Mouse (Mus musculus) heart, postnatal 0 days (tissue): ENCODE results near the gene Hspa4. TPM values are rescaled to one million over a fixed set of nuclear protein-coding genes. Genes with fewer than 3 reads are reported as not detected.

Experiments
- ATAC-seq: fragments of 200-750 bp; cut with Nextera tagmentation; 2 replicates; pipeline ENCODE4 v1.8.0; 2017; ENCODE audit warnings: low read depth, moderate number of reproducible peaks, moderate library complexity; ENCODE audit not compliant: insufficient read depth
- DNase-seq: peaks from one replicate; pipeline ENCODE4 v3.0.0-alpha.2; 2016; ENCODE audit warnings: low spot score
- H3K27ac ChIP-seq: fragments of 300-500 bp; sonication (generic); 2 replicates; pipeline ENCODE4 v1.5.1; 2014; ENCODE audit warnings: low read depth, mild to moderate bottlenecking
- H3K27me3 ChIP-seq: fragments of 300-500 bp; sonication (generic); 2 replicates; pipeline ENCODE4 v1.6.1; 2014; ENCODE audit warnings: low read length, mixed read lengths; ENCODE audit not compliant: control insufficient read depth, insufficient read depth
- H3K36me3 ChIP-seq: fragments of 300-500 bp; sonication (generic); replicated peaks from 2 replicates; pipeline ENCODE4 v1.6.1; 2014; ENCODE audit warnings: low read length, mixed read lengths; ENCODE audit not compliant: control insufficient read depth, insufficient read depth
- H3K4me1 ChIP-seq: fragments of 300-500 bp; sonication (generic); 2 replicates; pipeline ENCODE4 v1.6.1; 2014; ENCODE audit warnings: antibody characterized with exemption; ENCODE audit not compliant: control insufficient read depth, insufficient read depth
- H3K4me2 ChIP-seq: fragments of 300-500 bp; sonication (generic); 2 replicates; pipeline ENCODE4 v1.6.1; 2014; ENCODE audit warnings: low read depth, mild to moderate bottlenecking, low read length, moderate library complexity
- H3K4me3 ChIP-seq: fragments of 300-500 bp; sonication (generic); 2 replicates; pipeline ENCODE4 v1.5.1; 2014; ENCODE audit warnings: low read depth, low read length
- H3K9ac ChIP-seq: fragments of 300-500 bp; sonication (generic); replicated peaks from 2 replicates; pipeline ENCODE4 v1.6.1; 2014; ENCODE audit warnings: low read depth, low read length, mixed read lengths
- H3K9me3 ChIP-seq: fragments of 300-500 bp; sonication (generic); replicated peaks from 2 replicates; pipeline ENCODE4 v1.6.1; 2016; ENCODE audit warnings: low read length; ENCODE audit not compliant: control insufficient read depth
- CTCF ChIP-seq: IDR thresholded peaks from 2 replicates; pipeline ENCODE4 v1.5.1; 2016; ENCODE audit warnings: antibody characterized with exemption, control low read depth, low read depth
- EP300 ChIP-seq: IDR thresholded peaks from 2 replicates; pipeline ENCODE4 v1.6.1; 2016; ENCODE audit warnings: antibody characterized with exemption, low read depth
- WGBS: fragments of 180-500 bp; shearing (Covaris S2); extraction: QIAGEN DNeasy Blood & Tissue Kit; methylation state at CpG from one replicate; pipeline ENCODE4 v1.1.7; 2014; 5-methylcytosine and 5-hydroxymethylcytosine counted together
- polyA plus RNA-seq: library from polyadenylated mRNA; unstranded; fragments of >200 nt; fragmentation: Nextera tagmentation; extraction: Ambion mirVana; gene quantifications from 2 replicates; pipeline ENCODE4 v1.2.1, GENCODE M21; 2015
- total RNA-seq: library from RNA; depleted of rRNA; stranded (reverse); fragments of >200 nt; gene quantifications from 2 replicates; pipeline ENCODE4 v1.2.3, GENCODE M21; 2014; ENCODE audit warnings: low replicate concordance

Hspa4 gene
- total and polyA plus RNA-seq, 2 experiments from 2014 or later, result 64.3 to 75.6 TPM

- H3K4me3 ChIP-seq, result no peak overlapping the region
- H3K4me1 ChIP-seq, result peaks cover 25% of the 10 kb centered on the region
- no peak overlapping the region for H3K9ac ChIP-seq
- ATAC-seq (no peak), DNase-seq (no peak)
- H3K36me3 ChIP-seq, result no peaks in the 10 kb centered on the region
- H3K27ac ChIP-seq, result peak overlapping the region; percentile 47; the same call in 1 of the 2 replicates
- no peaks in the 10 kb centered on the region for H3K9me3 ChIP-seq
- 45% methylated on average over 1 of the region's 1 CpGs for WGBS
- H3K4me2 ChIP-seq, result no peak overlapping the region
- no peaks in the 10 kb centered on the region for H3K27me3 ChIP-seq
- TF ChIP-seq EP300, result no peak
- no peak for TF ChIP-seq CTCF
Observed at GRCm38 (mm10) chr11:53311385-53311784, 11.1 kb upstream of the Hspa4 start.

GRCm38 (mm10) chr11:53308884-53309310, 8.6 kb upstream of the Hspa4 start:
- Histone ChIP-seq H3K27ac (peak overlapping the region; percentile 98), H3K27me3 (no peaks in the 10 kb centered on the region), H3K36me3 (no peaks in the 10 kb centered on the region), H3K9me3 (no peaks in the 10 kb centered on the region), H3K4me3 (no peak overlapping the region), H3K4me2 (no peak overlapping the region), H3K4me1 (peaks cover 25% of the 10 kb centered on the region), H3K9ac (0 out of 2 replicates have a peak overlapping the region, but pooled peaks have one; percentile 36)
- no peak for TF ChIP-seq CTCF
- peak; percentile 58; the same call in 1 of the 2 replicates for TF ChIP-seq EP300
- peak; percentile 98 for DNase-seq
- 5% methylated on average over 2 of the region's 2 CpGs for WGBS
- peak; percentile 89 for ATAC-seq

GRCm38 (mm10) chr11:53308251-53308864, 8.1 kb upstream of the Hspa4 start:
- H3K36me3 ChIP-seq, result no peaks in the 10 kb centered on the region
- ATAC-seq (peak; percentile 66), DNase-seq (peak; percentile 76)
- peak overlapping the region; percentile 98 for H3K27ac ChIP-seq
- peak; percentile 41; the same call in 1 of the 2 replicates for TF ChIP-seq EP300
- no peak for TF ChIP-seq CTCF
- H3K4me3 ChIP-seq, result no peak overlapping the region
- peaks cover 25% of the 10 kb centered on the region for H3K4me1 ChIP-seq
- H3K4me2 ChIP-seq, result no peak overlapping the region
- no peaks in the 10 kb centered on the region for H3K27me3 ChIP-seq
- H3K9me3 ChIP-seq, result no peaks in the 10 kb centered on the region
- H3K9ac ChIP-seq, result no peak overlapping the region

GRCm38 (mm10) chr11:53307558-53308065, 7.4 kb upstream of the Hspa4 start:
- DNase-seq (peak; percentile 87), ATAC-seq (peak; percentile 45)
- H3K4me2 ChIP-seq, result no peak overlapping the region
- WGBS, result 30% methylated on average over 10 of the region's 10 CpGs
- H3K27ac ChIP-seq, result peak overlapping the region; percentile 98
- H3K4me1 ChIP-seq, result peaks cover 25% of the 10 kb centered on the region
- H3K27me3 ChIP-seq, result no peaks in the 10 kb centered on the region
- no peak for TF ChIP-seq CTCF
- TF ChIP-seq EP300, result no peak
- no peaks in the 10 kb centered on the region for H3K9me3 ChIP-seq
- no peak overlapping the region for H3K9ac ChIP-seq
- no peaks in the 10 kb centered on the region for H3K36me3 ChIP-seq
- no peak overlapping the region for H3K4me3 ChIP-seq

- H3K4me2 ChIP-seq, result no peak overlapping the region
- no peaks in the 10 kb centered on the region for H3K27me3 ChIP-seq
- peak; percentile 90 for DNase-seq
- 11% methylated on average over 2 of the region's 2 CpGs for WGBS
- no peak overlapping the region for H3K9ac ChIP-seq
- TF ChIP-seq CTCF (no peak), EP300 (no peak)
- H3K4me1 ChIP-seq, result peaks cover 25% of the 10 kb centered on the region
- no peak overlapping the region for H3K4me3 ChIP-seq
- H3K36me3 ChIP-seq, result no peaks in the 10 kb centered on the region
- ATAC-seq, result no peak; the same call in 1 of the 2 replicates
- H3K27ac ChIP-seq, result peak overlapping the region; percentile 98
- H3K9me3 ChIP-seq, result no peaks in the 10 kb centered on the region
Observed at GRCm38 (mm10) chr11:53306965-53307364, 6.7 kb upstream of the Hspa4 start.
